Comparison of ENCODE assay signal across 13 mouse cellular contexts in the genomic region with DNA sequence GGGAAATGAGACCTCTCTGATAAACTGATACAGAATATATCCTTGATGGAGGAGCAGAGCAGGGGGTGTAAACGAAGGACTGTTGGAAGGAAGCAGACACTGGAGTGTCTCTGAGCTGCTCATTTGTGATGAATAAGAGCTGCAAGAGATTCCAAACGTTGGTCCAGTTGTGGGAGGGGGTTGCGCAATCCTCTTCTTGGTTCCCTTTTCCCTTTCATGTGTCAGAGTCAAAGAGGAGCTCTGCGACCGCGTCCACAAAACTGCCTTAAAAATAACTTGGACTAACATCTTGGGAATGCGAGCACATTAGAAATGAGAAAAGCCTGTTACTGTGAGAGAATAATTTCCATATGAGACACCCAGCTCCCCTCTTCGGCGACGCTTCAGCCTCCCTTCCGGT.
DNase-seq lines count a peak whose midpoint lies in the region; ATAC-seq lines count a peak whose summit lies in the region.
"Had no signal": no experiment of that assay in that cellular context is flagged by ENCODE, and none has a peak within 500 bp of the region (broad histone marks: within the 10 kb centered on the region; RNA-seq: fewer than 3 reads in every experiment).

No protein-coding gene starts in this region.

- DNase-seq in heart, adult 18-20 months, result peak; percentile 71 to 74
- DNase-seq in heart, embryonic 10.5 days (ENCODE audit: low spot score), result no peak
- peak; percentile 5 for DNase-seq in adipocyte (ENCODE audit: low spot score)
- DNase-seq in heart, adult 9 months (ENCODE audit: low spot score in 2 of 2), result peak; percentile 42 to 65
- peak; percentile 79 for DNase-seq in lung, postnatal 36 days
- no peak for DNase-seq in left cerebral cortex, adult 18-20 months (ENCODE audit: low spot score in 2 of 2)
- DNase-seq: cerebellum, postnatal 36 days; right cerebral cortex, postnatal 4 days had no signal

- H3K4me1 ChIP-seq in heart, embryonic 10.5 days, result no peaks in the 10 kb centered on the region
- peaks cover 16% of the 10 kb centered on the region for H3K4me1 ChIP-seq in hindbrain, embryonic 13.5 days (replicated peaks)
- peaks cover 11% of the 10 kb centered on the region; the same call in 1 of the 2 replicates for H3K4me1 ChIP-seq in neural tube, embryonic 15.5 days

- no peak overlapping the region for H3K27ac ChIP-seq in heart, embryonic 10.5 days
- no peak overlapping the region for H3K27ac ChIP-seq in hindbrain, embryonic 13.5 days
- H3K27ac ChIP-seq in neural tube, embryonic 15.5 days (replicated peaks), result no peak overlapping the region
- H3K27ac ChIP-seq: hindbrain, postnatal 0 days had no signal

- H3K4me3 ChIP-seq in heart, embryonic 10.5 days, result no peak overlapping the region
- no peak overlapping the region for H3K4me3 ChIP-seq in hindbrain, embryonic 13.5 days
- no peak overlapping the region for H3K4me3 ChIP-seq in neural tube, embryonic 15.5 days (replicated peaks)

- ATAC-seq in hindbrain, embryonic 13.5 days (ENCODE audit: low FRiP score), result no peak
- ATAC-seq in neural tube, embryonic 15.5 days (ENCODE audit: low FRiP score), result no peak
- ATAC-seq: hindbrain, postnatal 0 days; midbrain, embryonic 16.5 days had no signal

- H3K9me3 ChIP-seq in heart, embryonic 10.5 days, result no peaks in the 10 kb centered on the region
- H3K9me3 ChIP-seq in hindbrain, embryonic 13.5 days, result no peaks in the 10 kb centered on the region
- H3K9me3 ChIP-seq in neural tube, embryonic 15.5 days (replicated peaks), result no peaks in the 10 kb centered on the region

- no peaks in the 10 kb centered on the region for H3K36me3 ChIP-seq in heart, embryonic 10.5 days
- no peaks in the 10 kb centered on the region for H3K36me3 ChIP-seq in hindbrain, embryonic 13.5 days
- no peaks in the 10 kb centered on the region for H3K36me3 ChIP-seq in neural tube, embryonic 15.5 days

- no peaks in the 10 kb centered on the region for H3K27me3 ChIP-seq in heart, embryonic 10.5 days (ENCODE audit: insufficient read depth, poor library complexity, severe bottlenecking)
- no peaks in the 10 kb centered on the region for H3K27me3 ChIP-seq in hindbrain, embryonic 13.5 days
- H3K27me3 ChIP-seq in neural tube, embryonic 15.5 days (replicated peaks), result no peaks in the 10 kb centered on the region
- H3K27me3 ChIP-seq: CH12.LX had no signal

- no peak overlapping the region for H3K4me2 ChIP-seq in hindbrain, embryonic 13.5 days
- H3K4me2 ChIP-seq in neural tube, embryonic 15.5 days, result no peak overlapping the region

- 81% methylated on average over 11 of the region's 11 CpGs for WGBS in heart, embryonic 10.5 days
- 85% methylated on average over 11 of the region's 11 CpGs for WGBS in hindbrain, embryonic 13.5 days
- WGBS in neural tube, embryonic 15.5 days, result 83% methylated on average over 11 of the region's 11 CpGs

- no peak overlapping the region for H3K9ac ChIP-seq in hindbrain, embryonic 13.5 days
- no peak overlapping the region for H3K9ac ChIP-seq in neural tube, embryonic 15.5 days (replicated peaks)

Comparison
In these comparisons a context has a peak if more than half of its experiments do, and no peak if none do; other contexts are left out.
1. DNase-seq: peak in heart, adult 18-20 months (2 of 2), adipocyte (single experiment), heart, adult 9 months (2 of 2) and lung, postnatal 36 days (single experiment); none in heart, embryonic 10.5 days (single experiment) and left cerebral cortex, adult 18-20 months (0 of 2).